Mouse (Mus musculus) testis, postnatal 14 days (tissue): ENCODE measurements around the gene Rbfox3.

Source experiments
- DNase-seq: peaks from one replicate; pipeline ENCODE4 v3.0.0; 2021; ENCODE audit warnings: low spot score

Rbfox3 gene

DNA sequence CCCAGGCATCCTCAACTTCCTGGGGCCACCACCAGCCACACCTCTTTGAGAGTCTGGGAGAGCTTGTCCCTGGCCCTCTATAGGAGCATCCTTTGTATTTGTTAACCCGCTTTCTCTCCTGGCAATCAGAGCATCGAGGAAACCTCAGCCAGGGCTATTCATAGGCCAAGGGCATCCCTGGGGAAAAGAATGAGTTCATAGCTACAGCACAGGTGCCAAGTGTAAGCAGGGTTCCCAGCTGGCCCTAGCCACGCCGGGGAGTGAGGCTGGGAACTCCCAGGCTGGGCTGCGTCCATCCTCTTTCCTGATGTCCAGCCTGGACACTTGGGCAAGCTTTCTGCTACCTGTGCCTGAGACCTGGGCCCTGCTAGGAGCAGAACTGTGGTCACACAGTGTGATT, 241.6 kb downstream of the Rbfox3 start:
- no peak for DNase-seq

- no peak for DNase-seq
Measured at GRCm38 (mm10) chr11:118668351-118668750, 243.0 kb downstream of the Rbfox3 start.

DNA sequence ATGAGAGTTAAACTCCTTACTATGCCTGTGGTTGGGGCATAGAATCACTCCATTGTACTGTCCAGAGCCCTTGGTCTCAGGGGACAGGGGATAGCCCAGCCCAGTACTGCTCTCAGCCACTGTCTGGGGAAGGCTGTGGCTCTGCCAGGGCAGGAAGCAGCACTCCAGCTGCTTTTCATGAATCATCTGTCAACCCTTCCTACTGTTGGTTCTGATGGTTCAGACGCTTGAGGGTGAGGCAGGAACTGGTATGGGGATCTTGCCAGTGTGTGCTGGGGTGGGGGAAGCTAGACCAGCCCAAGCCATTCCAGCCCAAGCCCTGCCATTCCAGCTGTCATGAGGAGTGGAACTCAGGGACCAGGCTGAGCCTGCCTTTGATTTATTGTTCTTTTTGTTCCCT, 243.5 kb downstream of the Rbfox3 start:
- no peak for DNase-seq

DNA sequence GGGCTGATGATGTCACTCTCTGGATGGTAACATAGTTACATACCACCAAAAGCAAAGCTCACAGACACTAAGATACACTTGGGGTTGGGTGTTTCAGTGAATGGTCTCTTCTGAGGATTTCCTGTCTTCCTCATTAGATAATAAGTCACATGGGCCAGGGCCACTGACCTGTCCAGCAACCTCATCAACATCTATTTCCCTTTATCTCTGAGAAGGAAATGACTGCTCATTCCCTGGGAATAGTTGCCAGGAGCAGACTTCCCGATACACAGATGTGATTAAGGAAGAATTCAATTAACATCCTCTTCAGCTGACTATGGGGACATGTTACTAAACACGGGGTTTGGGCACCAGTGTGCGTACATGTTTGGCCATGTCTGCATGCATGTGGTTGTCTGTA, 245.2 kb downstream of the Rbfox3 start:
- DNase-seq = no peak

GRCm38 (mm10) chr11:118663305-118663704, 248.1 kb downstream of the Rbfox3 start:
- no peak for DNase-seq

GRCm38 (mm10) chr11:118659305-118659704, 252.1 kb downstream of the Rbfox3 start:
- DNase-seq = no peak

DNA sequence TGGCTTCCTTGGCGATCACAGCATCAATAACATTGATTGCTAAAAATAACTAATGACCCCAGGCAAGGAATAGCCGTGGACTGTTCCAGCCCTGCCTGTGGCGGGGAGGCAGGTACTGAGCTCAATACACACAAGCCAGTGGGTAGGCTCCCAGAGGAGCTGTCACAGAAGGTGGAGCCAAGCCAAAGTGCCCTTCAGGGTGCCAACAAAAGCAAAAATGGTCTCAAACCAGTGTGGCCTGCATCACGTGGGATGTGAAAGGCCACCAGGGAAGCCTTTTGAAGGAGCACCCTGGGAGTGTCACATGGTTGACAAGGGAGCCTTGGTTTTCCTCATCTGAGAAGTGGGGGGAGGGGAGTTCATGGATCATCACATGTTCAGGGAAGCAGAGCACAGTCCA, 255.6 kb downstream of the Rbfox3 start:
- DNase-seq = no peak

DNA sequence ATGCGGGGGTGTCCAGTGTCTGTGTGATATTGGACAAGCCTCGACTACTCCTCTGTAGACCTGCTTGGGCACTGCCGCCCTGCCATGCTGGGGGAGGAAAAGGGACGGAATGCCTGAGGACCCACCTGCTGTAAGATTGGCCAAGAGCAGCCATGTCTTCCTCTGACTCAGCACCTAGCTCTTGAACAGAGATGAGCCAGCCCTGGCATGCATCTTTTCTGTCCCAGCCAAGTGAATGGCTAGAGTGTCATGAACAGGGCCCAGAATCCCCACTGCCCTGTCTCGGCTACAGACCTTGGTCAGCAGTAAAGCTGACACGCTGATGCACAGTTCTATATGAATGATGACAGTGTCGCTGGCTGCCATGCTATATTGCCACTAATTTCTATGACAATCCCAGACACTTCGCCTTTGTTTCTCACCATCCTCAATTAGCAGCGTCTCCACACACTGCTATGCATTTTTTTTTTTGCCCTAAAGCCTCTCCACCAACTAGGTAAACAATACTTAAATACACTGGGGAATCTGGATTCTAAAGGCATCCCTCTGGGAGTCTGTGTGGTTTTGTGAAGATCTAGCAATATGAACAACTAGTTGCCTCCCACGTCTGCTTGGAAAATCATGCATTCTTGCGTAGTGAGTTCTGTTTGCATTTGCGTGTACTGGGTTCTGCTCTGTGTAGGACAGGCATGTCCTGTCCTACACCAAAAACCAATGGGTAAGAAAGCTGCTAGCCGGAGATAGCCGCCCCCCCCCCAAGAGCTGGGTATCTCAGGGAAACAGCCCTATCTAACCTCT, 257.7 kb downstream of the Rbfox3 start:
- no peak for DNase-seq

- no peak for DNase-seq
Measured at GRCm38 (mm10) chr11:118652401-118653240, 258.8 kb downstream of the Rbfox3 start.

DNA sequence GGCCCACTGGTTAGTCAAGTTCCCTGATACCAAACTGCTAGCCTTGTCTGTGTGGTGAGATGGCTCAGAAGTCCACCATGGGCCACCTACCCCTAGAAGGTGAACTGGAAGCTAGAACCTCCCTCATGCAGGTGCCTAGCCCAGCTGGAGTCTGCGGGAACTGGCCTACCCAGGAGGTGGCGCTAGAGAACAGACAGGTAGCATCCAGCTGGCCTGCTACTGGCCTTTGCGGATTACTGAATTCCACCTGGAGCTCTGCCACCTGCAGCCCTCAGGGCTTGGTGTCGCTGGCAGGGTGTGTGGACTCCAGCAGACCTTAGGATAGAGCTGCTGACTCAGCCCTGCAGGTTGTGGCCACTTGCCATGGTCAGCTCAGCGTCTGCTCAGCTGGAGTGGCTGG, 263.0 kb downstream of the Rbfox3 start:
- peak; percentile 23 for DNase-seq

- DNase-seq = no peak
Measured at GRCm38 (mm10) chr11:118646864-118647263, 264.5 kb downstream of the Rbfox3 start.

DNA sequence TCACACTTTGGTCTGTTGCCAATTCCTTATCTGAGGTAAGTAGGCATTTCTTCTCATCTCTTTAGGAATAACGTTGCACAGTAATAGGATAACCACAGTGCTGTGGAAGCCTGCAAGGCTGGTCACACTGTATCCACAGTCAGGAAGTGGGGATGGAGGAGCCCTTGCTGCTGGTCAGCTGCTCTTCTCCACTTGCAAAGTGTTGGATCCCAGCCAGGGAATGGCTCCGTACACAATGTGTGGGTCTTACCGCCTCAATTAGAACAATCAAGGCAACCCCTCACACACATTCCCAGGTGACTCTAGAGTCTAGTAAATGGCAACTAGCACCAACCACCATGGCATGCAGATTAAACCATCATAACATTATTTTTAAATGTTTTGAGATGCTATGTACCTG, 266.2 kb downstream of the Rbfox3 start:
- no peak for DNase-seq

- DNase-seq = no peak
Measured at GRCm38 (mm10) chr11:118640706-118641105, 270.7 kb downstream of the Rbfox3 start.

DNA sequence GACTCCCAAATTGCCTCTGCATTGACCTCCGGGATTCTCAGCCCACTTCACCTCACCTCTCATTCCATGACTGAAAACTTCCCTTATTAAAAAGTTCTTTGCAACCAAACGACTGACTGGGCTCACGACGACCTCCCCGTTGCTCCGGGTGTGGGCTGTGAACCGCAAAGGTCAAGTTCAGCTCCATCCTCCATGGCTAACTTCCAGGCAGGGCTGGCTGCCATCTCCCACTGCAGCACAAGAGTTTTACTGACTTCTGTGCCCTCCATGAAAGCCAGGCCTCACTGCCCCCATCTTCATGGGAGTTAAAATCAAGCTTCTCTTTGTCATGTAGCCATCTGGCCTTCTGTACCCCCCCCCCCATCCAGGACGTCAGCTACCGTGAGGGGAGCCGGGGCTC, 273.7 kb downstream of the Rbfox3 start:
- no peak for DNase-seq

- DNase-seq = no peak
Measured at GRCm38 (mm10) chr11:118634647-118635046, 276.8 kb downstream of the Rbfox3 start.

- no peak for DNase-seq
Measured at GRCm38 (mm10) chr11:118629718-118630117, 281.7 kb downstream of the Rbfox3 start.

DNA sequence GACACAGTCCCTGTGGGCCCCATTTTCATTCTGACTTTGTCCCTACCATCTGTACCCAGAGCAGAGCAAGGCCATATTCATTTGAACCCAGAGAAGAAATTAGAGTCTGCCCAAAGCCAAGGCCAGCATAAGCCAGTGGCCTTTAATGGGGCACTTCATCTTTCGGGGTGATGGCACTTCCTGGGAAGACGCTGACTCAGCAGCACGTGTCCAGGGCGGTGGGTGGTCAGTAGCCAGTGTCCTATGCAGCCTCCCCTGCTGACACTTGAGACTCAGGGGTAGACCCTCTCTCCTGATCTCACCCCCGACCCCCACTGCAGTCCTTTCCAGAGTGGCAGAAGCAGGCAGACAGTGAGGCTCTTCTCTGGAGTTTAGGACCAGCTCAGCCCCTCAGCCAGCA, 283.9 kb downstream of the Rbfox3 start:
- DNase-seq = no peak

GRCm38 (mm10) chr11:118620869-118621268, 290.5 kb downstream of the Rbfox3 start:
- no peak for DNase-seq

DNA sequence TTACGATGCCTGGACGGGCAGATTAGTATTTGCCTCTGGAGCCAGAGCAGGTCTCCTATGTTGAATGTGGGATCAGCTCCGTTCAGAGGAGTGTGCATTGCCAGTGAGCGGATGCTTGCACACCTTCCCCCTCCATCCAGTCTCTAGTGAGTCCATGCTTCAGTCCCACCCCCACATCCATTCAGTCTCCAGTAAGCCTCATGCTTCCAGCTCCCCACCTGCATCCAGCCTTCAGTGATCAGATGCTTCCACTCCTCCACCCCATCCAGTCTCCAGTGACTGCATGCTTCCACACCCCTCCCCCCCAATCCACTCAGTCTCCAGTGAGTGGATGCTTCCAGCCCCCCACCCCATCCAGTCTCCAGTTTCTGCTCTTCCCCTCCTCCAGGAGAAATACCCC, 297.3 kb downstream of the Rbfox3 start:
- DNase-seq = no peak

GRCm38 (mm10) chr11:118610128-118610527, 301.3 kb downstream of the Rbfox3 start:
- DNase-seq = no peak

- DNase-seq = no peak
Measured at GRCm38 (mm10) chr11:118609236-118610000, 302.0 kb downstream of the Rbfox3 start.

- no peak for DNase-seq
Measured at GRCm38 (mm10) chr11:118607927-118608326, 303.5 kb downstream of the Rbfox3 start.

- no peak for DNase-seq
Measured at GRCm38 (mm10) chr11:118605570-118605969, 305.8 kb downstream of the Rbfox3 start.
